Mouse (Mus musculus) layer of hippocampus, postnatal 25 days (tissue): ENCODE results near the gene Prr9. TPM values are rescaled to one million over a fixed set of nuclear protein-coding genes. Genes with fewer than 3 reads are reported as not detected.

Source experiments
- DNase-seq, 2 experiments: peaks; one replicate each; pipeline ENCODE4 v3.0.0; 2022; ENCODE audit warnings: mixed read lengths in 2 of 2, low spot score in 1 of 2; ENCODE audit errors: extremely low spot score in 1 of 2
- total RNA-seq, 2 experiments: library from RNA; stranded (reverse); gene quantifications; 2 replicates each; pipeline ENCODE4 v1.2.3; 2021

Prr9 gene
- total RNA-seq = not detected

GRCm38 (mm10) chr3:92123847-92124246 lies at the start of gene Prr9:
Gene Prr9, minus strand, starts transcription at chr3:92123947.
- no peak for DNase-seq

GRCm38 (mm10) chr3:92169847-92170246 lies 46.1 kb upstream of the Prr9 start:
- DNase-seq = no peak

GRCm38 (mm10) chr3:92153322-92153721 lies 29.6 kb upstream of the Prr9 start:
- DNase-seq = peak; percentile 14 to 69

GRCm38 (mm10) chr3:92150631-92151277 lies 27.0 kb upstream of the Prr9 start:
- peak in 1 of 2 experiments; percentile 54 for DNase-seq

DNA sequence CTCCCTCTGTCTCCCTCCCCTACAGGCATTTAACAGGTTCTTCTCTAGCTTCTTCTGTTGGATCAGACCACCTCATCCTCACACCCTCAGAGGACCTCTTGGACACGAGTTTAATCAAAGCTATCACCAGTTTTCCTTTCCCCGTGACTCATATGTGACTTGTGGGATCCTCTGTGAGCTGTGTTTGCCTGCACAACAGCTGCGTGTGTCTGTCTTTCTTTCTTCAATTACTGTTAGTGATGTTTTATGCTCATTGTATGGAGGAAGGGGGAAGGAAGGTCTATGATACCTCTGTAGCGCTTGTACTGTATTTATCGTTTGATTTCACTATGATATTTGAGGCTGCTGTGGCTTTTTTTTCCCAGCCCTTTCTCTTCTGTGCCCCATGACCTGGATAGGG lies 24.2 kb upstream of the Prr9 start:
- no peak for DNase-seq

DNA sequence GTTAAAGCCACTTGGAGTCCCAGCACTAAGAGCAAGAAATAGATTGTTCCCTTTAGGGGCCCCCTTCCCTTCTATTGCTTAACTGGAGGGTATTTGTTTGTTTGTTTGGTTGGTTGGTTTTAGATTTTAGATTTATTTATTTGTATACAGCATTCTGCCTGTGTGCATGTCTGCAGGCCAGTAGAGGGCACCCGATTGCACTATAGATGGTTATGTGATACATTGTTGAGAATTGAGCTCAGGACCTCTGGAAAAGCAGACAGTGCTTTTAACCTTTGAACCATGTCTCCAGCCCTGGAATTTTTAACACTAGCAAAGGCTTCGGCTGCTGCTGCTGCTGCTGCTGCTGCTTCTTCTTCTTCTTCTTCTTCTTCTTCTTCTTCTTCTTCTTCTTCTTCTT lies 23.7 kb upstream of the Prr9 start:
- DNase-seq = no peak

- no peak for DNase-seq
These were observed 18.9 kb upstream of the Prr9 start, which contains the start of gene Lelp1 for GRCm38 (mm10) chr3:92142644-92143043. Gene Lelp1, minus strand, starts transcription at chr3:92142744.

DNA sequence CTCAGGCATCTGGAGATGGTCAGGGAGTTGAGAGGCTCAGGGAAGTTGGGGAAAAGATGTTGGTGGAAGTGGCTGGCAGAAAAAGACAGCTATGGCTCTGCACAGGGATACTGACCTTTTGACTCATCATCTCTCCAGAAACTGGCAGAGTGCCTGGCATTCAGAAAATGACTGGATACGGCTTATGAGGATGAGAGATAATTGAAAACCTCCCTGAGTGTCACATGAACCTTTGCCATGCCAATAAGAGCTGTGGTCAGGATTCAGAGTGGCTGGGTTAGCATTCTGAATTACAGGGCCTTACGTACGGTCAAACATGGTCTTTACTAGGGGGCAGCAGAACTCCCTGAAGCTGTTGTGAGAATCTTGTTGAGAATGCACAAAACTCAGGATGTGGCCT lies 2.8 kb downstream of the Prr9 start:
- DNase-seq = no peak

GRCm38 (mm10) chr3:92117930-92118329 lies 5.8 kb downstream of the Prr9 start:
- peak in 1 of 2 experiments; percentile 3 for DNase-seq

DNA sequence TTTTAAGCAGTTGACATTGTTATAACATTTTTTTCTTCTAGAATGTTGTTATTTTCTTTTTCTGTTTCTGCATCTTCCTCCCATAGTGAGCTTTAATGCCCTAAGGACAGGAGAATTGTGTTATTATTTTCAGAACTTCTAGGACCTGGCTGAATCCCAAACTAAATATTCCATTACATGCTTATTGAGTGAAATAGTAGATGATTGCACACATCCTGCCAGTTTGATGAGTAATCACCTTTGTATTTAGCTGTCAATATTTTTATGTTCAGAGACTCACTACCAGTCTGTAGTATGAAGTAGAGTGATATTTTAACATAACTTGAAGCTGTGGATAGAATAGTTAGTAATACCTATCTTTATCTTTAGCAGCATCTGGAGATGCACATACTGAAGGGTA lies 12.2 kb downstream of the Prr9 start:
- DNase-seq = no peak

- no peak for DNase-seq
These were observed 13.0 kb downstream of the Prr9 start for GRCm38 (mm10) chr3:92110790-92111189.

DNA sequence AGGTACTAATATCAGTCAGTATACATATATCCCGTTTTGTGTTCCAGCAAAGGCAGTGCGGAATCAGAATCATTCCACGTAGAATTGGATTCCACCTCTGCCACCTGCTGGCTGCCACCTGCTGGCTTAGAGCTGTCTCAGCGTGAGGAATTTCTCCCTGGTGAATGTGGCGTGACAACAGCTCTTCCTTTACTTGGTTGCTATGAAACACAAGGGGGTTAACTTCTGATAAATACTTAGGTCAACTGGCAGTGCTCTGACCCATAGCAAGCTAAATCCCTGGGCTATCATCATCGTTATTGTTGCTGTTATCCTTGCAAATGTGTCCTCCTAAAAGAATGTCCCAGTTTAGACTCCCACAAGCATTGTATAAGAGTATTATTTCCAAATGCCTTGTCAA lies 17.2 kb downstream of the Prr9 start:
- DNase-seq = peak in 1 of 2 experiments; percentile 27

DNA sequence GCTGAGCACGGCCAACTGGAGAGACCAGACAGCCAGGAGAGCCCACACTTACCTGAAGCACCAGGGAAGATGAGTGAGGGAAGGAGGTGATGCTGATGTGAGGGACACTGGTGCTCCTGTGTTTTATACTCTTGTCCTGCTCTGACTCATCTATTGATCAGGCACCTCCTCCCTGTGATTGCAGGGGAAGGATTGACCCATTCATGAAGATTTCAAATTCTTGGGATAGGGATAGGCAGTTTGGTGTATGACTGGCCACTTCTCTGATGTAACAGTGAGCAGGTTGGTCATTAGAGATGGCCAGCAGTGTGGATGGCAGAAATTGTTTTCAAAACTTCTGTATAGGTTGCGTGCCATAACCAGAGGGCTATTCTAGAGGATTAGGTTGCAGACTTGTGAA lies 40.7 kb downstream of the Prr9 start, which contains the start of gene Lor:
Gene Lor (minus strand): TSS at position 101 of the 400 bp plus-strand sequence.
- no peak for DNase-seq

- peak; percentile 24 to 29 for DNase-seq
These were observed 42.3 kb downstream of the Prr9 start for GRCm38 (mm10) chr3:92081285-92081931.

- peak; percentile 47 to 70 for DNase-seq
These were observed 43.1 kb downstream of the Prr9 start for GRCm38 (mm10) chr3:92080462-92081284.

Other genes with a start within 250 kb of the Prr9 start
- not detected for gene Pglyrp3, start 109.4 kb downstream of the Prr9 start, total RNA-seq
- gene Lor, start 40.8 kb downstream of the Prr9 start, total RNA-seq = 1 to 10 TPM; 4.7 to 4.8 TPM
- not detected for gene Lelp1, start 18.8 kb upstream of the Prr9 start, total RNA-seq
- not detected for gene Sprr2a1, start 91.9 kb upstream of the Prr9 start, total RNA-seq
- gene Sprr2a2, start 92.0 kb upstream of the Prr9 start, total RNA-seq = not detected
- gene Sprr2a3, start 161.5 kb upstream of the Prr9 start, total RNA-seq = not detected
- not detected for gene Sprr2b, start 192.7 kb upstream of the Prr9 start, total RNA-seq
- not detected for gene Sprr2d, start 215.2 kb upstream of the Prr9 start, total RNA-seq
- gene Sprr2e, start 228.2 kb upstream of the Prr9 start, total RNA-seq = not detected
- not detected for gene Sprr2f, start 241.2 kb upstream of the Prr9 start, total RNA-seq